Mouse (Mus musculus) heart, adult 2 months (tissue): Measurements from ENCODE around the gene Ppp6r3.

Experiments used
- CTCF ChIP-seq: fragments of 200-600 bp; IDR thresholded peaks from 2 replicates; pipeline ENCODE4 v1.8.1; 2022; ENCODE audit warnings: antibody characterized with exemption, mild to moderate bottlenecking, moderate library complexity
- POLR2A ChIP-seq: fragments of 200-500 bp; IDR thresholded peaks from 2 replicates; pipeline ENCODE4 v1.6.1; 2011; ENCODE audit warnings: mild to moderate bottlenecking, low read depth, low read length, control low read depth; ENCODE audit not compliant: insufficient read depth

- TF ChIP-seq CTCF (no peak), POLR2A (no peak)
Measured at GRCm38 (mm10) chr19:3431066-3431465, 144.5 kb downstream of the Ppp6r3 start.
